Mouse (Mus musculus) intestine, postnatal 0 days (tissue): ENCODE data around the gene Qrich1. TPM values are rescaled to one million over a fixed set of nuclear protein-coding genes. Genes with fewer than 3 reads are reported as not detected.

Experiments
- ATAC-seq: fragments of 200-750 bp; cut with Nextera tagmentation; 2 replicates; pipeline ENCODE4 v1.8.0; 2017; ENCODE audit warnings: mild to moderate bottlenecking, moderate TSS enrichment, moderate library complexity
- H3K27ac ChIP-seq: fragments of 300-500 bp; sonication (generic); 2 replicates; pipeline ENCODE4 v1.5.1; 2014; ENCODE audit warnings: mild to moderate bottlenecking, low read depth, low read length, moderate library complexity
- H3K27me3 ChIP-seq: fragments of 300-500 bp; sonication (generic); replicated peaks from 2 replicates; pipeline ENCODE4 v1.6.1; 2014; ENCODE audit warnings: low read length, mixed read lengths; ENCODE audit not compliant: control insufficient read depth, insufficient read depth
- H3K36me3 ChIP-seq: fragments of 300-500 bp; sonication (generic); 2 replicates; pipeline ENCODE4 v1.6.1; 2014; ENCODE audit warnings: mild to moderate bottlenecking, moderate library complexity; ENCODE audit not compliant: control insufficient read depth, insufficient read depth
- H3K4me1 ChIP-seq: fragments of 300-500 bp; sonication (generic); replicated peaks from 2 replicates; pipeline ENCODE4 v1.6.1; 2014; ENCODE audit warnings: antibody characterized with exemption, low read length, mixed read lengths; ENCODE audit not compliant: control insufficient read depth, insufficient read depth
- H3K4me2 ChIP-seq: fragments of 300-500 bp; sonication (generic); replicated peaks from 2 replicates; pipeline ENCODE4 v1.6.1; 2014; ENCODE audit warnings: low read depth, mild to moderate bottlenecking, moderate library complexity
- H3K4me3 ChIP-seq: fragments of 300-500 bp; sonication (generic); 2 replicates; pipeline ENCODE4 v1.5.1; 2014; ENCODE audit warnings: low read depth, low read length
- H3K9ac ChIP-seq: fragments of 300-500 bp; sonication (generic); 2 replicates; pipeline ENCODE4 v1.6.1; 2014; ENCODE audit warnings: mild to moderate bottlenecking, low read depth, low read length
- H3K9me3 ChIP-seq: fragments of 300-500 bp; sonication (generic); 2 replicates; pipeline ENCODE4 v1.6.1; 2016; ENCODE audit warnings: mixed run types; ENCODE audit not compliant: control insufficient read depth
- CTCF ChIP-seq: sonication (generic); IDR thresholded peaks from 2 replicates; pipeline ENCODE4 v1.5.1; 2016; ENCODE audit warnings: low read depth, mild to moderate bottlenecking, control low read depth, antibody characterized with exemption, moderate library complexity
- WGBS: fragments of 180-500 bp; shearing (Covaris S2); extraction: QIAGEN DNeasy Blood & Tissue Kit; methylation state at CpG from one replicate; pipeline ENCODE4 v1.1.7; 2014; 5-methylcytosine and 5-hydroxymethylcytosine counted together
- polyA plus RNA-seq: library from polyadenylated mRNA; unstranded; fragments of >200 nt; fragmentation: Nextera tagmentation; extraction: Ambion mirVana; gene quantifications from 2 replicates; pipeline ENCODE4 v1.2.1, GENCODE M21; 2015

Gene Qrich1
- polyA plus RNA-seq, 1 experiment from 2014 or later, result 46.8 TPM

DNA sequence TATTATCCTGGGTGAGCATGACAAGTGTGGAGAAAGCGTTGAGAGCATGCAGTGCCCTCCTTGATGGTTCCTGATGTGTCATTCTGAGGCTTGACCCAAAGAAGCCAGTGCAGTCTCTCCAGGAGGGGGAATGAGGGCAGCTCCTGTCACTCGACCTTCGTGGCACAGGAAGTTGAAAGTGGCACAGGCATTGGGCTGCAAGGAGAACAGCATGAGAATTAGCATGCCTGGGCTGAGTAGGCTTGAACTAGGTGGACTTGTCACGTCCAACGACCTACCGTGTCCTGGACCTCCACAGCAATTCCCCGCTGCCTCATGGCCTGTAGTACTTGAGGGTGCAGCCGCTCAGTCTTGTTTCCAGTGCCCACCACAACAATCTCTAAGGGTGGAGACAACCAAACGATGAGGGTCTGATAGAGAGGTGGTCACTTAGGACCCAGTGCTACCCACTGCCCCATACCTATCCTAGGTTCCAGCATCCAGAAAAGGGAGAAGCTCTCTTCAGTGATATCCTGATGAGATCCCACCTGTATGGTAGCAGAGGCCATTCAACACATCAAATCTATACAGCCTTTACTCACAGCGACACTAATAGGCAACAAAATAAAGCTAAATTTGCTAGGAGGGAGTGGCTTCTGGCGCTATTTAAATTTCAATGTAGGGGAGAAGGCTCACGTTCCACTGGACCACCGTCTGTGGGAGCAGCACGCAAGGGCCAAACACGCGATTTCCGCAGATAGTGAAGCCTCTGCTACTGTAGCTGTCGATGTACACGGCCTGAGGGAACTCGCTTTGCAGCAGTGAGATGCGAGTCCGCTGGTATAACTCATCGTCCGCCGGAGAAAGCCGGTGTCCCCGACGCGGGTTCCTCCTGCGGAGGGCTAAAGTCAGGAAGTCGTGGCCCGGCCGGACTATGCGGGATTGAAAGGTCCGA lies 49.5 kb downstream of the Qrich1 start:
- WGBS, result 10% methylated on average over 35 of the region's 35 CpGs
- Histone ChIP-seq H3K27me3 (no peaks in the 10 kb centered on the region), H3K36me3 (peaks cover 24% of the 10 kb centered on the region), H3K4me3 (peak overlapping the region; percentile 69), H3K9ac (peak overlapping the region; percentile 72), H3K27ac (peak overlapping the region; percentile 91), H3K4me1 (peaks cover 12% of the 10 kb centered on the region; the same call in 1 of the 2 replicates), H3K4me2 (peak overlapping the region; percentile 98), H3K9me3 (no peaks in the 10 kb centered on the region)
- ATAC-seq, result no peak
- TF ChIP-seq CTCF, result no peak

DNA sequence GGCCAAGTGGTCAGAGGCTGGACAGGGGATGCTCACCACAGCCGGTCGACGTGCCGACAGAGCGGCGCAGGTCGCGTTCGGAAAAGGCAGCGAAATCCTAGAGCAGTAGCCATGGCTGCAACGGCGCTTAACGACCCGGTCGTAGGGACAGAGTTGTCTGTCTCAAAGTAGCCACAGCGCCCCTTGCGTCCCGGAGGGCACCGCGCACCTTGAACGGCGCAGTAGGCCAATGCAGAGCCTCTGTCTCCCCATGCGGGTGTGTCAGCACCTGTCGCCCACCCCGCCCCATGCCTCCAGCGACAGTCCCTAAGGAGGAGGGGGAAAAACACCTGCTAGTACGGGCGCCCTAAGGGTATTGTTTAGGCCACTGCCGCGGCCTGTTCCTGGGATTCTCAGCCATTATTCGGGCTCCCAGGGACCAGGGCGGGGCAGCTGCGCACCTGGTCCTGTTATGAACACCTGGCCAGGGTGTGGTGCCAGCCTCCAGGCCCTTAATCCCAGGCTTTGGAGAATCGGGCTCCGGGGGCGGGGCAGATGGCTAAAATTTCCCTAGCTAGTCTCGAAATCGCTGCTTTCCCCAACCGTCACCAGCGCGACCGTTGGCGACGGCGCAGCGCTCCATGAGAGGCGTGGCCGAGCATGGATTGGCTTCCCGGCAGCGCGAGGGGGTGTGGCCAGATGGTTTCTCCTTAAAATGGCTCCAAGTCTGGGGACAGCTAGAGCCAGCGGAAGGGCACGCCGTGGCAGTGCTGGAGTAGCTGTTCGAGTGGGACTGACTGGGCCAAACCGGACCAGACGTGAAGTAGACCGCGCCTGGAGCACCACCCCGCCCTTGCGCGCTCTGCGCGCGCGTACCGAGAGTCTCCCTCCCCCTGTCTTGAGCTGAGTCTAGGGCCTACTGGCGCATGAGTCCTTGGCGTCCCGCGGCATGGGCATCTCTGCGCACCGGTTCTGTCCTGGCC lies 50.5 kb downstream of the Qrich1 start, which contains the start of gene Ndufaf3:
TSS of gene Ndufaf3 (minus strand) at position 620 of the 962 bp plus-strand sequence.
- H3K27ac ChIP-seq, result peak within 1 kb of the TSS; percentile 91
- H3K36me3 ChIP-seq, result peaks cover 28% of the 10 kb centered on the region
- H3K4me2 ChIP-seq, result peak within 1 kb of the TSS; percentile 98
- H3K4me3 ChIP-seq, result peak within 1 kb of the TSS; percentile 69
- under 1% methylated on average over 69 of the region's 73 CpGs for WGBS
- H3K4me1 ChIP-seq, result peaks cover 12% of the 10 kb centered on the region; the same call in 1 of the 2 replicates
- no peaks in the 10 kb centered on the region for H3K9me3 ChIP-seq
- H3K9ac ChIP-seq, result peak within 1 kb of the TSS; percentile 72
- no peaks in the 10 kb centered on the region for H3K27me3 ChIP-seq
- TF ChIP-seq CTCF, result peak; percentile 97
- ATAC-seq, result peak; percentile 83

- peak overlapping the region; percentile 98 for H3K4me2 ChIP-seq
- peak overlapping the region; percentile 69 for H3K4me3 ChIP-seq
- peaks cover 36% of the 10 kb centered on the region for H3K36me3 ChIP-seq
- H3K4me1 ChIP-seq, result peaks cover 12% of the 10 kb centered on the region; the same call in 1 of the 2 replicates
- no peaks in the 10 kb centered on the region for H3K27me3 ChIP-seq
- ATAC-seq, result no peak
- peak overlapping the region; percentile 72 for H3K9ac ChIP-seq
- WGBS, result 8% methylated on average over 18 of the region's 18 CpGs
- no peaks in the 10 kb centered on the region for H3K9me3 ChIP-seq
- TF ChIP-seq CTCF, result no peak
- peak overlapping the region; percentile 91 for H3K27ac ChIP-seq
Observed at GRCm38 (mm10) chr9:108567931-108568419, 51.4 kb downstream of the Qrich1 start.

DNA sequence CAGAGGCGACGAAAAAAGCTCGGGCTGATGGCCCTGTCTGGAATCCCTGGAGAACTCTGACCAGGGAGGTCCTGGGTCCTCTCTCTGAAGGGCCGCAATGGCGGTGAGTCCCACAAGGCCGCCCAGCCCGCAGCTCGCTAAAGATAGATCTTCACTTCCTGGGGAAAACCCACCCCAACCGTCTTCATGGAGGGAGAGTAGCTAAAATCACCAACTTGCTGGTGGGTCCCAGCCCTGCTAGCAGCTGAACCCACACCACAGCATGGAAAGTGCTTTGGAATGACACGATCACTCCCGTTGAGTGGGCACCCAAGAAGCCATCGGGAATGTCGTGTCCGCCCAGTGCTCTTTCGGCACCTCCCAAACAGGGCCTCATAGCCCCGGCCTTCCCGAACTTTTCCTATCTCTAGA lies 51.9 kb downstream of the Qrich1 start:
- no peak for TF ChIP-seq CTCF
- WGBS, result 48% methylated on average over 17 of the region's 17 CpGs
- peak overlapping the region; percentile 69 for H3K4me3 ChIP-seq
- H3K9ac ChIP-seq, result 0 out of 2 replicates have a peak overlapping the region, but pooled peaks have one; percentile 72
- no peaks in the 10 kb centered on the region for H3K27me3 ChIP-seq
- peaks cover 12% of the 10 kb centered on the region; the same call in 1 of the 2 replicates for H3K4me1 ChIP-seq
- H3K4me2 ChIP-seq, result peak overlapping the region; percentile 98
- no peak for ATAC-seq
- H3K9me3 ChIP-seq, result no peaks in the 10 kb centered on the region
- peak overlapping the region; percentile 91 for H3K27ac ChIP-seq
- peaks cover 39% of the 10 kb centered on the region for H3K36me3 ChIP-seq

DNA sequence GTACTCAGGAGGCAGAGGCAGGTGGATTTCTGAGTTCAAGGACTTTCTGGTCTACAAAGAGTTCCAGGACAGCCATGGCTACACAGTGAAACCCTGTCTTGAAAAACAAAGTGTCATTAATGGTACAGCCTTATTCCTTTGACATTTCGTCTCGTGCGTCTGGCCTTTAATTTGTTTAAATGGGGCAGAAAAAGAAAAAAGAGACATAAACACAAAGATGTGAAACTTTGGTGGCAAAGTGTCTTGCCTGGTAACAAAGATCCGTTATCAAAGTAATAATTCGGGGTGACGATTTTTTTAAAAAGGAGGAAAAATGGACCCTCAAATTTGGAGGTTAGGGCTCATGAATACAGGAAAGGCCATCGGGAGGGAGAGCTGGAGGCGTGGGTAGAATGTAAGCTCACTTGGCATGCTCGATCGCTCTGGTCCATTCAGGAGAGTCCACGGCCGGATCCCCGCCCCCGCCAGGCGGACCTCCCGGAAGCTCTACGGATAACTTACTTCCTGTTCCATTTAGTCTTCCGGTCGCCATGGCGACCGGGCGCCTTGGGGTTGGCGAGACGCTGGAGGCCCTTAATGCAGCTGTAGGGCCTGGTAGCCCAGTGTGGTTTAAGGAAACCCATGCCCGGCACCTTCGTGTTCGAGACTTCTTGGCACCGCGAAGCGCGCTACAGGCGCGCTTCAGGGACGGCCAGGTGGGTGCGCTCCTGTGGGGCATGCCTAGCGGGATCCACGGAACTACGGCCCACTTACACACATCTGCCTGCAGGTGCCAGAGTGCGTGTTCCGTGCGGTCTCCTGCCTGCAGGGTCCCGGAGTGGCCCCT lies 53.0 kb downstream of the Qrich1 start, which contains the start of gene Dalrd3:
TSS of gene Dalrd3 (plus strand) at position 506 of the 826 bp plus-strand sequence.
- Histone ChIP-seq H3K4me1 (peaks cover 12% of the 10 kb centered on the region; the same call in 1 of the 2 replicates), H3K9me3 (no peaks in the 10 kb centered on the region), H3K4me3 (peak within 1 kb of the TSS; percentile 69), H3K4me2 (peak within 1 kb of the TSS; percentile 98), H3K27ac (peak within 1 kb of the TSS; percentile 91), H3K27me3 (no peaks in the 10 kb centered on the region), H3K36me3 (peaks cover 29% of the 10 kb centered on the region), H3K9ac (peak within 1 kb of the TSS; percentile 45; the same call in 1 of the 2 replicates)
- TF ChIP-seq CTCF, result no peak
- peak; percentile 45 for ATAC-seq
- WGBS, result 5% methylated on average over 42 of the region's 42 CpGs
